Mouse (Mus musculus): ENCODE measurements at regions not wholly inside any gene's neighbourhood (a gene's known extent, or its start where the extent isn't known, plus 50 kb on each side); places are given as distances from the start of the nearest gene placed in this dataset.

- TF ChIP-seq CTCF (IDR thresholded peaks at IDR 0.05; ENCODE audit: borderline replicate concordance, extremely low read depth, insufficient read depth, insufficient read length): no peak
- TF ChIP-seq POLR2A (IDR thresholded peaks at IDR 0.05; ENCODE audit: borderline replicate concordance, extremely low read depth, insufficient read depth, insufficient read length, poor library complexity, severe bottlenecking): no peak
Observed at GRCm38 (mm10) chr19:3192644-3193043, 90.1 kb upstream of the Mrpl21 start.

Data from brain, embryonic 14.5 days (tissue).